Mouse (Mus musculus): ENCODE results near the gene Miga1.
A peak's percentile ranks its signal among the peaks of the same experiment; 100 is the strongest.

Miga1 gene

GRCm38 (mm10) chr3:152287810-152288209 lies 52.4 kb downstream of the Miga1 start:
- no peak for DNase-seq (ENCODE audit: low spot score)

DNA sequence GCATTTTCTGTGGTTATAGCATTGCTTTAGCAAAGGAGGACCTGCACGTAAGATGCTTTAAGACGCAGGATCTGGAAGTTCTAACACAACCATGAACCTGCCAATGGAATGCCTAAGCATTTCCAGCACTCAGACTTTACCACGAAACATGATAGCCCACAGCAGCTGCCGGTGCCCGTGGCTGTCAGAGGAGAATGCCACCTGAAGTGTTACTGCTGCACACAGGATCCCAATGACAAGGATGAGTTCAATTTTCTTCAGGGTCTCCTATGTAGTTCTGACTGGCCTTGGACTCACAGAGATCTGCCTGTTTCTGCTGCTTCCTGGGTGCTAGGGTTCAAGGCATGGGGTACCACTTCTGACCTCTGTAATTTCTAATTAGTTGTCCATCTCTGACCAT lies 55.4 kb downstream of the Miga1 start:
- no peak for DNase-seq (ENCODE audit: low spot score)

GRCm38 (mm10) chr3:152284306-152284705 lies 55.9 kb downstream of the Miga1 start:
- DNase-seq (ENCODE audit: low spot score): no peak

DNA sequence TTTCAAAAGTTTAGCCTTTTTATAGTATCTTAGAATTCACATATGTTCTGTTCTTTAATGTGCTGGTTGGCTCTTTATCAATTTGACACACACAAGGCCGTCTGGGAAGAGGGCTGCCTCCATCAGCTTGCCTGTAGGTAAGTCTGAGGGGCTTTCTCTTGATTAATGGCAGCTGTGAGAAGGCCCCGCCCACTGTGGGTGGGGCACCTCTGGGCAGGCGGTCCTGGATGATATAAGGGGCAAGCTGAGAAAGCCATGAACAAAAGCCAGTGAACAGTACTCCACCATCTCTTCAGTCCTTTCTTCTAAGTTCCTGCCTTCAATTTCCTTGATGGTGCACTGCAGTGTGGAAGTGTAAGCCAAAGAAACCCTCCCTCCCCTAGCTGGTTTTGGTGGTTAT lies 58.1 kb downstream of the Miga1 start:
- no peak for DNase-seq (ENCODE audit: low spot score)

DNA sequence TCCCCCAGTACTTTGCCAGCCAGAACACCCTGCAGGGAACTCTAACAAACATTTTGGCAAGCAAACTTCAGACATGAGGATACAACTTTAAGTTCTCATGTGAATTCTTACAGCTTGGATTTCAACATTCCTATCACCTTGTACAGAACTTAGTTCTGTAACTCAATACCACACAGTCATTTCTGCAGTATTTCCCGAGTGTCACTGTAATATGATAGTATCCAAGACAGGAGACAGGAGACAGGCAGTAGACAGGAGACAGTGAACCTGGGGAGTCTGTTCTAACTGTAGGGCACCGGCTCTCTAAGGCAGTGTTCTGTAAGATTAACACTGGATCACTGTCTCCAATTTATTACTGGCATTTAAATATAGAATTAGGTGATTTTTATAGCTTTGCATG lies 61.8 kb downstream of the Miga1 start:
- DNase-seq (ENCODE audit: low spot score): no peak

- no peak for DNase-seq (ENCODE audit: low spot score)
Observed at GRCm38 (mm10) chr3:152277912-152278311, 62.3 kb downstream of the Miga1 start.

DNA sequence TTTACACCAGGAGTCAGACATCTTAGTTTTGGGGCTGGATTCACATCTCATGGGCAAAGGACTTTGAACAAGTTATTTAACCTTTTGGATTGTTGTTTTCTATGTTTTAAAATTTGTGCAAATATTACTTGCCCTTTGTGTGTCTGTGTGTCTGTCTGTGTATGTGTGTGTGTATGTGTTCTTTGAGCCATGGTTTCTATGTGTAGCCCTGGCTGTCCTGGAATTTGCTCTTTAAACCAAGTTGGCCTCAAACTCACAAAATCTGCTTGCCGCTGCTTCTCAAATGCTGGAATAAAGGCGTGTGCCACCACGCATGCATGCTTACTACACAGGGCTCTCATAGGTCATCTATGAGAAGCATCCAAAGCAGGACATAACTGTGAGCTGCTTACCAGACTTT lies 63.3 kb downstream of the Miga1 start:
- no peak for DNase-seq (ENCODE audit: low spot score)

DNA sequence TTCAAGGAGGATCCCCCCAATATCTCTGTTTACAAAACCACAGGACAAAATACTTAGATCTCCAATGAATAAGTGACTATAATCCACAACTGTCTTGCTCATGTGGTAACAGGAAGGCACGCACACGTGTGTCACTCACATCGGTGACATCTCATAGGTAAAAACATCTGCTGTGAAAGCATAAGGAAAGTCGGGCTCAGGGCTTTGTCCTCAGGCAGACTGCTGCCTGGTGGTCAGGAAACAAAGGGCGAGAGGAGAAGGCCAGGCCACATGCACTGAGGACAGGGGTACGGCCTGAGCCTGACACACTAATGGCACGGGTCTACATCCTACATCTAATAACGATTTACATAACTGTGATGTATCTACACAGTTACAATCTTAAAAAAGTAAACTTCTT lies 65.2 kb downstream of the Miga1 start:
- DNase-seq (ENCODE audit: low spot score): no peak

DNA sequence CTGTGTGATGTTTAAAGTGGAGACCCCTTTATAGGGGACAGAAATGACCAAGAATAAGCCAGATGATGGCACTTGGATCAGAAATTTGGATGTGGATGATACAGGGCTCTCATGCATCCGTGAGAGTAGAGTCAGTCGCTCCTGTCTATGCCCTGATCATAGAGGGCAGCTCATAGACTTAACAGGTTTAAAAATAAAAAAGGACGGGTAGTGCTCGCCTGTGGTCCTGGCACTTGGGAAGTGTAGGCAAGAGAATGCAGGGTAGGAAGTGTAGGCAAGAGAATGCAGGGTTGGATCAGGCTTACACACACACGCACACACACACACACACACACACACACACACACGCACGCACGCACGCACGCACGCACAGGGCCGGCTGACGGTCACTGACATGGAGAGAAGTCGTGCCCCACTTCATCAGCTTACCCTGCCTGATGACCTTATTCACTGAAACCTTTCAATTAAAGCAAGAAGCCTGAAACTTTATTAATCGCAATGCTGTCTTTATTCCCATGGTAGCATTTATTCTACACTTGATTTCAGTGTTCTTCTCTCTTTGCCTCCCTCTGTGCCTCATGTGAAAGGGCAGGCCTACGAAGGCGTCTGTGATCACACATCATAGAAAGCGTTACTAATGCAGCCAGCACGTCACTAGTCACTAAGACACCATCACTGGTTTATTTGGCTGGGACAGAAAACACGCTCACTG lies 67.1 kb downstream of the Miga1 start:
- no peak for DNase-seq (ENCODE audit: low spot score)

DNA sequence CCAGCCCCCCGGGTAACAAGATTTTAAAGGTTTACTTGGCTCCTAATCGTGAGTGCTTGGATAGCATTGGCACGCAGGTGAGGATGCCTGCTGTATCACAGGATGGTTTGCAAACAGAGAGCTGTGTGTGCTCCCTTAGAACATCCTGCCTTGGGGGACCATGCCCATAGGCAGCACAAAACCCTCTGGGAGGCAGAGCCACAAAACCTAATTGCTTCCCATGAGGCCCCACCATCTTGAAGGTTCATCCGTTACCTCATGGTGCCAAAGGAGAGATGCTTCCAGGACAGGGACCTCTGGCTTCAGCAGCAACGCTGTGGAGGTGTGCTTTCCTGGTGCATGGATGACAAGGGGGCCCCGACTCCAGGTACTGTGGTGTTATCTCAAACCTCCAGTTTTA lies 68.3 kb downstream of the Miga1 start:
- no peak for DNase-seq (ENCODE audit: low spot score)

GRCm38 (mm10) chr3:152271071-152271710 lies 69.0 kb downstream of the Miga1 start:
- no peak for DNase-seq (ENCODE audit: low spot score)

DNA sequence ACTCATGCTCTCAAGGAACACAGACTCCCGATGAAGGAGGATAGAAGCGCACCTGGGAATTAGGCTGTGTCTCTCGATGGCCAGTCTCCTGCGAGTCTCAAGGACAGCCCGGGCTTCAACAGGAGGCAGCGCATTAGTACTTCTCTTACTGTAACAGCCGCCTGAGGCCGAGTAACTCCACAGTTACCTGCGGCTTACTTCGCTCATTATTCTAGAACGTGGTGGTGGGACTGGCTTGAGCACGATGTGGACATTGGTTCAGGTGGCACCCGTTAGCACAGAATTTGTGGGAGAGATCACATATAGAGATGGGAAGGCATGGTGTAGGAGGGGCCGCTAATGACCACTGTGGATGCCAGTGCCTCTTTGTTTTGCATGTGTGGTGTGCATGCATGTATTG lies 72.1 kb downstream of the Miga1 start:
- DNase-seq (ENCODE audit: low spot score): no peak

DNA sequence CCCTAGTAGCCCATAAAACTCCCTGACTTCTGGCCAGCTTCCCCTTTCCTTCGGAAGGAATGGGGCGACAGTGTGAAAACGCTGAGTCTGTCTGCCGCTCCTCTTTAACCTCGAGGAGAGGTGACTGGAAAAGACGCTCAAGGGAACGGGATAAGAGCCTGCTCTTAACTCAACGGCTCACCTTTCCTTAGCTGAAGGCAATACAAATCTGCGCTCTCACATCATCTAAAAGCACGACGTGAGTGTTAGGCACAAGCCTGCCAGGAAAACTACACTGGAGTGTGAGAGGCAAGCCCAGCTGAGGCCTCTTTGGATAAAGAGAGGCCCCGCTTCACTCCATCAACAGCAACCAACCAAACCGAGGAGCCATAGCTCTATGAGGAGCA lies 74.2 kb downstream of the Miga1 start, which contains the start of gene Nexn:
TSS of gene Nexn (minus strand) at position 315 of the 386 bp plus-strand sequence.
- no peak for DNase-seq (ENCODE audit: low spot score)

DNA sequence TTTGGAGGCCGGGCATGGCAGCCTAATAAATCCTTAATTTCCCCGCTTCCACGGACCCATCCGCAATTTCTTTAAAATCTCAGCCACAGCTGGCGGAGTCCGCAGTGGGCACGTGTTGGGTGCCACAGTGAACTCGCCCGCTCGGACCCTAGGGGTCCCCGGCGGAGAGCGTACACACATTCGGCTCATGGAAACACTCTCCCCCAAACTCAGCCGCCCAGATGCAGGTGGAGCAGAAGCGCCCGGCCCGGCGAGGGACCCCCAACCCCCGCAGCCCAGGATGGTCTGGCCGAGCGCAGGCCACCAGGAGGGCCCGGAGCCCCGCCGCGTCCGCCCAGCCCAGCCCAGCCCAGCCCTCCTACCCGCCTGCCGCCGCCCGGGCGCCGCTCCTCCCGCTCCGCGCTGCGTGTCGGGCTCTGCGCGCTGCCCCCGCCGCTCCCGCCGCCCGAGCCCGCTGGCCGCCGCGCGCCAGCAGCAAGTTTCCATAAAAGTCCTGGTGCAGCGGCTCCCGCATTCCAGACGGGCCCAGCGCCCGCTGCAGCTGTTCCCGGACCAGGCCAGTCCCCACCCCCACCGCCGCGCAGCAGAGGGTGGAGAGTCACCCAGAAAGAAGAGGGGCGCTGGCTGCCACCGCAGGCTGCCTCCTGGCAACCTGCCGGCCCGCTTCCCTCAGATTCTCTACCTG lies 74.7 kb downstream of the Miga1 start:
- no peak for DNase-seq (ENCODE audit: low spot score)

GRCm38 (mm10) chr3:152264830-152265229 lies 75.4 kb downstream of the Miga1 start:
- no peak for DNase-seq (ENCODE audit: low spot score)

GRCm38 (mm10) chr3:152264374-152264773 lies 75.8 kb downstream of the Miga1 start:
- DNase-seq (ENCODE audit: low spot score): no peak

GRCm38 (mm10) chr3:152261948-152262347 lies 78.3 kb downstream of the Miga1 start:
- no peak for DNase-seq (ENCODE audit: low spot score)

DNA sequence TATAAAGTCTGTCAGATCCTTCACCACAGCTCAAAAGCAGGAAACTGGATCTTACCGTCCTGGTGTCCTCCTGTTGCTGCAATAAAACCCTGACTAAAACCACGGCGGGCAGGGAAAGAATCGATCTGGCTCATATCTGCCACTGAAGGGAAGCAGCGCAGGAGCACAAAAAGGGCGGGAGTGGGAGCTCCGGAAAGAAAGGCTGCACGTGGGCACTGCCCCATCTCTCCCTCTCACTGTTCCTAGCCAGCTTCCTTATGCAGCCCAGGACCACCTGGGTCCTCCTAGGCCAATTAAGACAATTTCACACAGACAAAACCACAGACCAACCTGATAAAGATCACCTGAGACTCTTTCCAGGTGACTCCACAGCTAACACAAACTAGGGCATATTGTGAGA lies 78.8 kb downstream of the Miga1 start:
- DNase-seq (ENCODE audit: low spot score): no peak

- no peak for DNase-seq (ENCODE audit: low spot score)
Observed at GRCm38 (mm10) chr3:152260362-152260761, 79.8 kb downstream of the Miga1 start.

GRCm38 (mm10) chr3:152259409-152259808 lies 80.8 kb downstream of the Miga1 start:
- DNase-seq (ENCODE audit: low spot score): peak; percentile 77

GRCm38 (mm10) chr3:152257528-152257927 lies 82.7 kb downstream of the Miga1 start:
- DNase-seq (ENCODE audit: low spot score): no peak

DNA sequence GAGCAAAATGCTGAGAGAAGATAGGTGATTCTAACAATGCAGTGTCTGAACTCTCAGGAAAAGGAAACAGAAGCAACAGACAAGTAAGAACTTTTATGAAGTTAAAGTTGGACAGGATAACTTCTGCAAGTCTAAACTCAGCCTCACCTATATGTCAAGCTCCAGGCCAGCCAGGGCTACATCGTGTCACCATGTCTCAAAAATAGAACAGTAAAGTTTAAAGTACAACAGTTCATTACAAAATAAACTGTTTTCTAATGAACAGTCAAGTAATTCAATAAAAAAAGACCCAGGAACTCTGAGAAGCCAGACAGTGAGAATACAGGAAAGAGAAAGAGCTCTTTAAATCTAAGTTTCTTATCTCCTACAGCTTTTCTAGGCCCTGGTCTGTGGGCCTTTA lies 89.7 kb downstream of the Miga1 start:
- DNase-seq (ENCODE audit: low spot score): no peak

- no peak for DNase-seq (ENCODE audit: low spot score)
Observed at GRCm38 (mm10) chr3:152247708-152248107, 92.5 kb downstream of the Miga1 start.

Data from layer of hippocampus, adult 9-10 months (tissue).